Mouse (Mus musculus): ENCODE measurements around the gene Nub1.
"Not testable (repeated sequence)": the region's sequence is repeated elsewhere in the genome, so short reads cannot be mapped to it uniquely, and the experiment has no call there.

Nub1 gene

GRCm38 (mm10) chr5:24685366-24686093 is at the start of gene Nub1:
TSS of gene Nub1 (plus strand) at chr5:24685532.
- DNase-seq, result peak; percentile 96

GRCm38 (mm10) chr5:24636987-24637386 is 48.3 kb upstream of the Nub1 start:
- no peak for DNase-seq

GRCm38 (mm10) chr5:24638131-24638530 is 47.2 kb upstream of the Nub1 start:
- no peak for DNase-seq

GRCm38 (mm10) chr5:24639081-24639480 is 46.3 kb upstream of the Nub1 start:
- DNase-seq, result no peak

GRCm38 (mm10) chr5:24645454-24645853 is 39.9 kb upstream of the Nub1 start:
- DNase-seq, result no peak

GRCm38 (mm10) chr5:24649231-24649630 is 36.1 kb upstream of the Nub1 start:
- no peak for DNase-seq

GRCm38 (mm10) chr5:24649701-24650100 is 35.6 kb upstream of the Nub1 start:
- no peak for DNase-seq

- no peak for DNase-seq
Observed at GRCm38 (mm10) chr5:24651356-24651755, 34.0 kb upstream of the Nub1 start.

GRCm38 (mm10) chr5:24651768-24652752 is 33.3 kb upstream of the Nub1 start:
- DNase-seq, result peak; percentile 85

GRCm38 (mm10) chr5:24652780-24653179 is 32.6 kb upstream of the Nub1 start:
- DNase-seq, result no peak

- no peak for DNase-seq
Observed at GRCm38 (mm10) chr5:24654491-24654890, 30.8 kb upstream of the Nub1 start.

- DNase-seq, result peak; percentile 45
Observed at GRCm38 (mm10) chr5:24657113-24657512, 28.2 kb upstream of the Nub1 start.

GRCm38 (mm10) chr5:24659708-24660423 is 25.5 kb upstream of the Nub1 start:
- DNase-seq, result no peak

GRCm38 (mm10) chr5:24661457-24661856 is 23.9 kb upstream of the Nub1 start:
- no peak for DNase-seq

- DNase-seq, result peak; percentile 72
Observed at GRCm38 (mm10) chr5:24674238-24674637, 11.1 kb upstream of the Nub1 start.

GRCm38 (mm10) chr5:24681436-24681835 is 3.9 kb upstream of the Nub1 start:
- DNase-seq, result no peak

- DNase-seq, result peak; percentile 47
Observed at GRCm38 (mm10) chr5:24684578-24685365, 560 bp upstream of the Nub1 start.

- no peak for DNase-seq
Observed at GRCm38 (mm10) chr5:24686176-24686575, 844 bp downstream of the Nub1 start.

GRCm38 (mm10) chr5:24686671-24687420 is 1.5 kb downstream of the Nub1 start:
- not testable (repeated sequence) for DNase-seq

GRCm38 (mm10) chr5:24687696-24688095 is 2.4 kb downstream of the Nub1 start:
- DNase-seq, result no peak

GRCm38 (mm10) chr5:24696704-24697103 is 11.4 kb downstream of the Nub1 start:
- no peak for DNase-seq

GRCm38 (mm10) chr5:24701271-24701670 is 15.9 kb downstream of the Nub1 start:
- no peak for DNase-seq

Data from right cerebral cortex, postnatal 14 days (tissue).